Mouse (Mus musculus): ENCODE results near the gene Gm340. TPM values are rescaled to one million over a fixed set of nuclear protein-coding genes. Genes with fewer than 3 reads are reported as not detected.

The Gm340 gene
- polyA plus RNA-seq, 1 experiment from 2014 or later, result 4.8 TPM

Small RNA genes lying within 50 kb of the gene (microRNA-seq; reads per million reads assigned to microRNA genes)
- gene Mir8091 (ENCODE audit: borderline number of aligned reads), result not detected

Other genes with a start within 250 kb of the Gm340 start
- gene Pik3ap1, start 197.3 kb upstream of the Gm340 start, polyA plus RNA-seq (2014; fragmentation: Nextera tagmentation; extraction: Ambion mirVana), result 3.0 and 3.3 TPM in 2 replicates
- gene Lcor, start 99.7 kb upstream of the Gm340 start, polyA plus RNA-seq (2014; fragmentation: Nextera tagmentation; extraction: Ambion mirVana), result 14.8 and 15.4 TPM in 2 replicates
- gene Slit1, start 161.3 kb downstream of the Gm340 start, polyA plus RNA-seq (2014; fragmentation: Nextera tagmentation; extraction: Ambion mirVana), result 2.1 TPM in 2 replicates
- 47.6 and 48.1 TPM in 2 replicates for gene Arhgap19, start 219.7 kb downstream of the Gm340 start, polyA plus RNA-seq (2014; fragmentation: Nextera tagmentation; extraction: Ambion mirVana)
- gene Frat1, start 247.6 kb downstream of the Gm340 start, polyA plus RNA-seq (2014; fragmentation: Nextera tagmentation; extraction: Ambion mirVana), result 7.9 and 8.7 TPM in 2 replicates

Data from embryonic facial prominence, embryonic 11.5 days (tissue).